Mouse (Mus musculus) forelimb bud, embryonic 11.5 days (tissue): ENCODE measurements around the gene Tmem274.
"Not testable (repeated sequence)": the region's sequence is repeated elsewhere in the genome, so short reads cannot be mapped to it uniquely, and the experiment has no call there.

Experiments
- DNase-seq: peaks from one replicate; pipeline ENCODE4 v3.0.0-alpha.2; 2012; ENCODE audit warnings: low read depth, low spot score

The Tmem274 gene

GRCm38 (mm10) chr4:149477078-149477477, at the start of gene Tmem274:
Gene Tmem274, plus strand, starts transcription at chr4:149477378.
- DNase-seq: no peak

- DNase-seq: no peak
Measured at GRCm38 (mm10) chr4:149429592-149429991, 47.6 kb upstream of the Tmem274 start.

- not testable (repeated sequence) for DNase-seq
Measured at GRCm38 (mm10) chr4:149431887-149432286, 45.3 kb upstream of the Tmem274 start.

- DNase-seq: no peak
Measured at GRCm38 (mm10) chr4:149440576-149440975, 36.6 kb upstream of the Tmem274 start.

GRCm38 (mm10) chr4:149442436-149442835, 34.7 kb upstream of the Tmem274 start:
- no peak for DNase-seq

GRCm38 (mm10) chr4:149444465-149444864, 32.7 kb upstream of the Tmem274 start:
- DNase-seq: no peak

GRCm38 (mm10) chr4:149444964-149445701, 32.0 kb upstream of the Tmem274 start:
- DNase-seq: peak; percentile 97

- peak; percentile 72 for DNase-seq
Measured at GRCm38 (mm10) chr4:149445868-149446267, 31.3 kb upstream of the Tmem274 start.

- DNase-seq: no peak
Measured at GRCm38 (mm10) chr4:149446309-149446708, 30.9 kb upstream of the Tmem274 start.

- no peak for DNase-seq
Measured at GRCm38 (mm10) chr4:149450636-149451035, 26.5 kb upstream of the Tmem274 start.

GRCm38 (mm10) chr4:149453656-149454055, 23.5 kb upstream of the Tmem274 start:
- DNase-seq: peak; percentile 43

- no peak for DNase-seq
Measured at GRCm38 (mm10) chr4:149454263-149454662, 22.9 kb upstream of the Tmem274 start.

GRCm38 (mm10) chr4:149454879-149455278, 22.3 kb upstream of the Tmem274 start, which contains the start of gene Rbp7:
Gene Rbp7, minus strand, starts transcription at chr4:149454978.
- DNase-seq: no peak

GRCm38 (mm10) chr4:149457163-149457562, 20.0 kb upstream of the Tmem274 start:
- not testable (repeated sequence) for DNase-seq

GRCm38 (mm10) chr4:149457831-149458430, 19.2 kb upstream of the Tmem274 start:
- no peak for DNase-seq

GRCm38 (mm10) chr4:149458526-149458925, 18.7 kb upstream of the Tmem274 start:
- DNase-seq: no peak

- no peak for DNase-seq
Measured at GRCm38 (mm10) chr4:149459425-149459824, 17.8 kb upstream of the Tmem274 start.

GRCm38 (mm10) chr4:149460475-149460874, 16.7 kb upstream of the Tmem274 start:
- DNase-seq: not testable (repeated sequence)

- no peak for DNase-seq
Measured at GRCm38 (mm10) chr4:149461579-149462304, 15.4 kb upstream of the Tmem274 start.

- no peak for DNase-seq
Measured at GRCm38 (mm10) chr4:149462305-149462971, 14.7 kb upstream of the Tmem274 start.

- no peak for DNase-seq
Measured at GRCm38 (mm10) chr4:149463435-149463950, 13.7 kb upstream of the Tmem274 start.

GRCm38 (mm10) chr4:149469557-149469956, 7.6 kb upstream of the Tmem274 start:
- DNase-seq: no peak
